Mouse (Mus musculus): Measurements from ENCODE around the gene Rps10.

The Rps10 gene

DNA sequence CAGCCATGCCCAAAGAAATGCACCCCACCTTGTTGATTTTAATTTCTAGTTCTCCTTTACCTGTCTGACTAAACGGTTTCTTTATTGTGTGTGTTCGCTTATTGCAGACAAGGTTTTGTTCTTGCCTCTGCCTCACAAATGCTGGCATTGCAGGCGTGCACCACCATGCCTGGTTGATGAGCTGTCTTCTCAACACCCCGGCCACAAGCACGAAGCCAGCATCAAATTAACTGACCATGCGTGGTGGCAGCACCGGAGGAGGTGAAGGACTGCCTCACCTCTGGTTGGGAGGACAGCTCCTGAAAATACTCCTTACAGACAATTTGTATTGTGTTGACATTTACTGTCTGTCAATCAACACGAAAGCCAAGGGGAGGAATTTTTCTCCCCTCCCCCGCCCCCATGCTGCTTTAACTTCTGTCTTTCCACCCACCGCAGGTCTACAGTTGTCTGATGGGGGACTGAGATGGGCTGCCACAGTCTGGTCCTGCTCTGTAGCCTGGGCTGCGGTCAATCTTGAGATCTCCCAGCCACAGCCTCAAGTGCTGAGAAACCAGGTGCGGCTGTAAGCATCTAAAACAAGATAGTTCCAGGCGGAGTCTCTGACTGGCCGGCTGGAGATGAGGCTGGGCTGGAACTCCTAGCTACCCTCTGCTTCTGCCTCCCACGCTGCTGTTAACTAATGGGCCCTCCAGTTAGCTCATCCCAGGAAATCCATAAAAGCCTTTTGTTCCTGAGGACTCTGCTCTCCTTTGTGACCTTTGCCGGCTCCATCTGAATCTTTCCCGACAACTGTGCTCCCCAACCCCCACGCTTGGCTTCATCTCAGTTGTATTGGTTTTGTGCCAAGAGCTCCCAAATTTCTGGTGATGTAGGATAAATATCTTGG lies at the start of gene Rps10:
Gene Rps10, minus strand, starts transcription at position 538 of the 889 bp plus-strand sequence.
- no peak for DNase-seq (ENCODE audit: low spot score in 2 of 2)

DNA sequence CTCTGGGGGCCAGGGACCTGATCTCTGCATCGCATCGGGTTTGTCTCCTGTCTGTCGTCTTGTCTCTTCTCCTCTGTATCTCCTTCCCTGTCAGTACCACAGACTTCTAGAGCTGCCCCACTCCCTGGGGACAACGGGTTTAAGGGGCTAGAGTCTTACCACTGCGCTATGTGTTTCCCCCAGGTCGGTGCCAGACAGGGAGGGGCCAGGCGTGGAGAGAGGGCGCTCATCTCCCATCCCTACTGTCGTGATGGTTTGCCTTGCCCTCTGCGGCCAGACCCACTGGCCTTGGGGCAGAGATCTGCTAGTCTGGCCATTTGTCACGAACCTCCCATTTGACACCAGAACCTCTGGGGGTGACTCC lies 49.1 kb upstream of the Rps10 start:
- no peak for DNase-seq (ENCODE audit: low spot score in 2 of 2)

DNA sequence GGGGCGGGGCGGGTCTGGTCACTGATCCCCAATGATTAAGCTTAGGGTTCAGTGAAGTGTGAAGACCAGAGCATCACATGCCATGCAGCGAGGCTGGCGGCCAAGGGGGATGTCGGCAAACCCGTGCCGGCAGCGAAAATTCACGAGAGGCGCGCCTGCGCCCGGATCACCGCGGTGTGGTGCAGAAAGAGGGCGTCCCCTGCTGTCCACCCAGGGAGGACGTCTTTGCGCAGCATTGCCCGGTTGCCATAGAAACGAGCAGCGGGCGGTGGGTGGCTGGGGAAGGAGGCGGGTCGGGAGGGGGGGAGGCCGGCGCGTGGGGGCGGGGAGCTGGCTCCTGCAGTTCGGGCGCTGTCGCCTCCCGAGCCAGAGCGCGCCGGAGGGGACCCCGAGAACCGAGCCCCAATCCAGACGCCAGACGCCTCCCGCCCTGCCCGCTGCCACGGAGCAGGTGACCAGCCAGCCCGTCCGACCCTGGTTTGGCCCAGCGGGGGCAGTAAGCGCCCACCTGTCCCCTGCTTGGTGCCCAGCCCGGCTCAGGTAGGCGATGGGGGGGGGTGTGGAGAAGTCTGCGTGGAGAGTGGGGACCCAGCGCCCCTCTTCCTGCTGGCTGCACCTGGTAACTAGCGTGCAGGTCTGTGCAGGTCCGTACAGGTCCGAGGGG lies 48.5 kb upstream of the Rps10 start:
- DNase-seq (ENCODE audit: low spot score in 2 of 2) = peak; percentile 72 to 85

- no peak for DNase-seq (ENCODE audit: low spot score in 2 of 2)
Observed at GRCm38 (mm10) chr17:27678924-27679813, 42.7 kb upstream of the Rps10 start.

DNA sequence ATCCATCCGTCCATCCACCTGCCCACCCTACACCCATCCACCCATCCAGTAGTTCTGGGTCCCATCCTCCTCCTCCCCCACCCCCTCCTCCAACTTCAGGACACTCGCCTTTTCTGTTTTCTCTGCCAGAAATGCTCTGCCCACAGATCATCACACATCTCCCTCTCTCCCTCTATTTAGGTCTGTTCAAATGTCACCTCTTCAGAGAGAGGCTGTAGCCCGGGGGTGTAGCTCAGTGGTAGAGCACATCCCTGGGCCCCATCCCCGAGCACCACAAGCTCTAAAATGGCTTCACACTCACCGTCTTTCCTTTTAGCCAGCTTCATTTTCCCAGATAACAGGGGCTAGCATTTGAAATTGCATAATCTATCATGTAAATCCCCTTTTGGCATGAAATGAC lies 41.3 kb upstream of the Rps10 start:
- DNase-seq (ENCODE audit: low spot score in 2 of 2) = no peak

- DNase-seq (ENCODE audit: low spot score in 2 of 2) = no peak
Observed at GRCm38 (mm10) chr17:27676270-27676669, 39.8 kb upstream of the Rps10 start.

DNA sequence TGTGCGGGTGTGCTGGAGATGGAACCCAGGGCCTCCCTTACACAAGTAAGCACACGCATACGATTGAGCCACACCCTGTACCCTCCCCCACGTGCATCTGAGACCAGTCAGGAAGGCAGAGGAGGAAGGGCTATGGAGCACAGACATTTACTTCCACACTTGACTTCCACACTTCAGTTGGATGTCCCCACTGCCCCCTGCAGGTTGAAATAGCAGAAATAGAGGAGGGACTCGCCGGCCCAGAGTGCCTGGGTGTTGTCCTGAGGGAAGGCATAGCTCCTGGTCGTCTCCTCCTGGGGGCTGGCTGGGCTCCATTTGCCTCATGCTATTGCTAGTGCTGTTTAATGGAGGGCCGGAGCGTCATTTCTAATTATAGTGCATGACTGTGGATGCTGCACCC lies 39.0 kb upstream of the Rps10 start:
- DNase-seq (ENCODE audit: low spot score in 2 of 2) = no peak

GRCm38 (mm10) chr17:27673945-27674344 lies 37.5 kb upstream of the Rps10 start:
- DNase-seq (ENCODE audit: low spot score in 2 of 2) = no peak

- DNase-seq (ENCODE audit: low spot score in 2 of 2) = no peak
Observed at GRCm38 (mm10) chr17:27671720-27672119, 35.3 kb upstream of the Rps10 start.

DNA sequence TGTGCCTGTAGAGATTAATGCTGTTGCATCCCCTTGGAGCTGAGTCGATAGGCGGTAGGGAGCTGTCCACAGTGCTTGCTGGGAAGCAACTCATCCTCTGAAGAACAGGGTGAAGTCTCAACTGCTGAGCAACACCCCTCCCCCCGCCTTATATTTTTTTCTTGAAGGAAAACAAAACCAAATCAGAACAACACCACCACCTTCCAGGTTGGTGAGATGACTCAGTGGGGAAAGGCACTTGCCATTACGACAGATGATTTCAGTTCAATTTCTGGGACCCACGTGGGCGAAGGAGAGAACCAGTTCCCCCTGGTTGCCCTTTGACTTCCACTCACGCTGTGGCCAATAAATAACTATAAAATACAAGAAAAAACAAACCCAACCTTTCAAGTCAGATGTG lies 22.3 kb upstream of the Rps10 start:
- DNase-seq (ENCODE audit: low spot score in 2 of 2) = no peak

- no peak for DNase-seq (ENCODE audit: low spot score in 2 of 2)
Observed at GRCm38 (mm10) chr17:27657123-27657522, 20.7 kb upstream of the Rps10 start.

GRCm38 (mm10) chr17:27656414-27656813 lies 19.9 kb upstream of the Rps10 start:
- no peak for DNase-seq (ENCODE audit: low spot score in 2 of 2)

GRCm38 (mm10) chr17:27656011-27656399 lies 19.5 kb upstream of the Rps10 start:
- DNase-seq (ENCODE audit: low spot score in 2 of 2) = peak in 1 of 2 experiments; percentile 84

- peak; percentile 65 to 76 for DNase-seq (ENCODE audit: low spot score in 2 of 2)
Observed at GRCm38 (mm10) chr17:27655089-27656010, 18.9 kb upstream of the Rps10 start, which contains the start of gene Pacsin1. Gene Pacsin1, plus strand, starts transcription at chr17:27655509.

DNA sequence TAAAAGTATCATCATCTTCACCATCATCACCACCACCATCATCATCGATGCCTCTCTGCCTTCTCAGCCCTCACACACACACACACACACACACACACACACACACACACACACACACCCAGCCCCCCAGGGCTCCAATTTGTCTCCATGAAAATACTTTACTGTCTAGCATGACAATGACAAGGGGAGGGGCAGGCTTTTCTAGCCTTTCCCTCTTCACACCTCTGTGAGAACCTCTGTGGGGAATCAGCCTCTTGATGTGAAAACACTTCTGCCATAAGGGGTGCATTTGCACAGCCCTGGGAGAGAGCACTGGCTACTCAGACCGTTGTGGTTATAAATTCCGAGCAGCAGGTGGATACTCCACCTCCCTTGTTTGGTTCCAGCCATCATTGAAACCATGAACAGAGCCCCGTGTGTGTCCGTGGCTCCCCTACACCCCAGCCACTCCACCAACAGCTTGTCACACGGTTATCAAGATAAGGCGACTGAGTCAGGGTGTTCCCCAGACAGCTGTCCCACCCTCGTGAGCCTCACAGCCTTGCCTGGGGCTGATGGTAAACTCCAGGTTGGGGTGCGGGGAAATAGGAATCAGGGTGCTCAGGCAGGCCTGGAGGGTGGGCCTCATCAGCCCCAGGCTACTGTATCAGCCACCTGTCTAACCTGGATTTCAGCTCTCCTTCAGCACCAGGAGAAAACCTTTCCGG lies 16.9 kb upstream of the Rps10 start:
- DNase-seq (ENCODE audit: low spot score in 2 of 2) = no peak

- DNase-seq (ENCODE audit: low spot score in 2 of 2) = no peak
Observed at GRCm38 (mm10) chr17:27652046-27652790, 15.7 kb upstream of the Rps10 start.

GRCm38 (mm10) chr17:27650586-27650985 lies 14.1 kb upstream of the Rps10 start:
- DNase-seq (ENCODE audit: low spot score in 2 of 2) = no peak

DNA sequence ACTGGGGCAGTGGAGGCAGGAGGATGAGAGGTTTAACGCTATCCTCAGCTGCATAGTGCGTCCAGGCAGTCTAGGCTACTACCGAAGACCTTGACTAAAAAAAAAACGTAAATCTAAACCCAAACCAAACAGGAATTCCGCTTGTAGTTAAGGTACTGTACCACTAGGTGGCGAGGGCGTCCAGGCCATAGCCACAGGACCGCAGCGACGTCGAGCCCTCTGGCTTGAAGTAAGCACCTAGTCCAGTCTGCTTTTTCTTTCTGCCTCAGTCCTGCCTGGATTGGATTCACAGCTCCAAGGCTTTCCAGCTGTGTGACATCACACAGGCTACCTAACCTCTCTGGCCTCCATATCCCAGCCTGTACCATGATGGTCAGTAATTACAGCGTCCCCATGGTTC lies 13.7 kb upstream of the Rps10 start:
- peak in 1 of 2 experiments; percentile 73 for DNase-seq (ENCODE audit: low spot score in 2 of 2)

DNA sequence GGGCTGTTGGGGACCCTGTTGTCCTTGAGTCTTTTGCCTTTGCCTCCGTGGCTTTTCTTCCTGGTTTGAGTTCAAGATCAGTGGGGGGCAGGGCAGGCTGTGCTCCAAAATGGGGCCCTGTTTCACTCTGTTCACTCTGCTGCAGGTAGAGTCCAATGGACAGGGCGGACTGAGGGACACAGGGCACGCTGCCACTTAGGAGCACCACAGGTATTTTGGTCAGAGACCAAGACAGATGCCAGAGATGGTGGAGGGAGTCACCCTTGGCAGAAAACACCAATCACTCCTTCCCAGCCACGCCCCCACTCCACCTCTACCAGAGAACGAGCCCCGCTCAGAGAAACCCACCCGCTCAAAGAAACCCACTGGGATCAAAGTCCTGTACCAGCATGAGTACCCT lies 9.3 kb upstream of the Rps10 start:
- no peak for DNase-seq (ENCODE audit: low spot score in 2 of 2)

DNA sequence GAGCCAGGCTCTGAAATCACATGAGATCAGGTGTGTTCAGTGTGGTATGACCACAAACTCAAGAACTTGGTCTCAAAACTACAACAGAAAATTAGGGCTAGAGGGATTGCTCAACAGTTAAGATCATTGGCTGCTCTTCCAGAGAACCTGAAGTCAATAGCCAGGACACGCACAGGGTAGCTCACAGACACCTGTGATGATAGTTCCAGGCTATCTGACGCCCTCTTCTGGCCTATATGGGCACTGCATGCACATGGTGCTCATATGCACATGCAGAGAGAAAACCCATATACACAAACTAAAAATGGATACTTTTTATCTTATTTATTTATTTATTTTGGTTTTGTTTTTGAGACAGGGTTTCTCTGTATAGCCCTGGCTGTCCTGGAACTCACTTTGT lies 8.1 kb upstream of the Rps10 start:
- no peak for DNase-seq (ENCODE audit: low spot score in 2 of 2)
